Mouse (Mus musculus): Measurements from ENCODE around the gene Pgm1. TPM values are rescaled to one million over a fixed set of nuclear protein-coding genes. Genes with fewer than 3 reads are reported as not detected.
A peak's percentile ranks its signal among the peaks of the same experiment; 100 is the strongest.

Gene Pgm1
- 61.3 and 71.8 TPM in 2 replicates for polyA plus RNA-seq (2016; fragmentation: Nextera tagmentation; extraction: Ambion mirVana)

DNA sequence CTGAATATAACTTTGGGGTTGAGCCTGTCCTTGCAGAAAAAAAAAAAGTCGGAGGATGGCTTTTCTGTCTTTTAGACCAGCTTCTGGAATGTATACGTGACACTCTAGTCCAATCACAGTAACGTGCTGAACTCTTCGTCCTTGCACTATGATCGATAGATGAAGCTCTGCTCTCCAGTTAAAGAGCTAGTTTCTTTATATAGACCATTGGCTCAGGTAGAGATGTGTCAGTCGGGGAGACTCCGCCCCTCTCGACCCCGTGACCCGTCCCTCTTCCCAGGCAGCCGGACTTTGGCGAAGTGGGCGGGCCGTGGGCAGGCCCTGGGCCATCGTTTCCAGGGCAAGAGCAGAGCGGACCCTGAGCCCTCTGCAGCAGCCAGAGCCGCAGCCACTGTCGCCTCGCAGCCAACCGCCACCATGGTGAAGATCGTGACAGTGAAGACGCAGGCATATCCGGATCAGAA is at the start of gene Pgm1:
TSS of gene Pgm1 (plus strand) at position 266 of the 464 bp plus-strand sequence.
- no peaks in the 10 kb centered on the region for H3K9me3 ChIP-seq
- H3K27me3 ChIP-seq (ENCODE audit: insufficient read depth, poor library complexity, severe bottlenecking), result peaks cover 4% of the 10 kb centered on the region; the same call in 1 of the 2 replicates
- peaks cover 29% of the 10 kb centered on the region for H3K4me1 ChIP-seq (replicated peaks)
- H3K36me3 ChIP-seq, result no peaks in the 10 kb centered on the region
- no peak for DNase-seq (ENCODE audit: low spot score)
- H3K27ac ChIP-seq, result peak within 1 kb of the TSS; percentile 92
- WGBS, result 5% methylated on average over 23 of the region's 23 CpGs
- H3K4me3 ChIP-seq, result peak within 1 kb of the TSS; percentile 67

DNA sequence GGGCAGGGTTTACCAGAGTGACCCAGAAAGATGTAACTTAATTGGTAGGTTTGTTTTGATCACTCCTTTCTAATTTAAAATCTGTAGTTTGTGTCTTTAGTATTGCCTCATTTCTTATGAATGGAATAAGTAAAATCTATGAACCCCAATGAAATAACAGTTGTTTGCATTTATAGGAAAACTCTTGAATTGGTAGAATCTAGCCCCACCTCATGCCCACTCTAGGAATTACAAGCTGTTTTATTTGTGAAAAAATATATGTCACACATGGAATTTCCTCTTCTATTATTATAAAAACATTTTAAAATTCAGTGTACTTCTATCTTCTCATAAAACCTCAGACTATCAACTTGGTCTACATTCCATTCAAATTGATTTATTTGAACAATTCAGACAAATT is 47.3 kb upstream of the Pgm1 start:
- no peak overlapping the region for H3K27ac ChIP-seq
- H3K4me1 ChIP-seq (replicated peaks), result no peaks in the 10 kb centered on the region
- H3K36me3 ChIP-seq, result peaks cover 9% of the 10 kb centered on the region; the same call in 1 of the 2 replicates
- H3K27me3 ChIP-seq (ENCODE audit: insufficient read depth, poor library complexity, severe bottlenecking), result no peaks in the 10 kb centered on the region
- DNase-seq (ENCODE audit: low spot score), result no peak
- no peaks in the 10 kb centered on the region for H3K9me3 ChIP-seq
- no peak overlapping the region for H3K4me3 ChIP-seq

DNA sequence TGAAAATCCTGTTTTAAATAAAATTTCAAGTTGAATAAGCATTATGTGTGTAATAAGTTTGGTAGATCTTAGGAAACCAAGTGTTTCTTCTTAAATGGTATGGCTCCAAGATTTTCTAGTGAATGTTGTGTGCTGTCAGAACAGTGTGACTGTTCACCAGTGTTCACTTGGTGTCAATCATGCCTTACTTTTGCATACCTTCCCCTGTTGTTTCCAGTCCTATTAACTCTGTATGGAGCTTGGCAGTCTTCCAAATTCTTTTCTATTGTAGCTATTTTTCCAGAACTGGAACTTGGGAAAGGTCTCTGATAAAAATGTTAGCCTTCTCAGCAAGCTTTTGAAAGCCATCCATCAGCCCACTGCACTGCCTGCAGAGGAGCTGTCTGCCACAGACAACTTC is 46.8 kb upstream of the Pgm1 start:
- H3K4me3 ChIP-seq, result no peak overlapping the region
- no peaks in the 10 kb centered on the region for H3K4me1 ChIP-seq (replicated peaks)
- no peak for DNase-seq (ENCODE audit: low spot score)
- H3K27me3 ChIP-seq (ENCODE audit: insufficient read depth, poor library complexity, severe bottlenecking), result no peaks in the 10 kb centered on the region
- peaks cover 9% of the 10 kb centered on the region; the same call in 1 of the 2 replicates for H3K36me3 ChIP-seq
- no peak overlapping the region for H3K27ac ChIP-seq
- no peaks in the 10 kb centered on the region for H3K9me3 ChIP-seq

DNA sequence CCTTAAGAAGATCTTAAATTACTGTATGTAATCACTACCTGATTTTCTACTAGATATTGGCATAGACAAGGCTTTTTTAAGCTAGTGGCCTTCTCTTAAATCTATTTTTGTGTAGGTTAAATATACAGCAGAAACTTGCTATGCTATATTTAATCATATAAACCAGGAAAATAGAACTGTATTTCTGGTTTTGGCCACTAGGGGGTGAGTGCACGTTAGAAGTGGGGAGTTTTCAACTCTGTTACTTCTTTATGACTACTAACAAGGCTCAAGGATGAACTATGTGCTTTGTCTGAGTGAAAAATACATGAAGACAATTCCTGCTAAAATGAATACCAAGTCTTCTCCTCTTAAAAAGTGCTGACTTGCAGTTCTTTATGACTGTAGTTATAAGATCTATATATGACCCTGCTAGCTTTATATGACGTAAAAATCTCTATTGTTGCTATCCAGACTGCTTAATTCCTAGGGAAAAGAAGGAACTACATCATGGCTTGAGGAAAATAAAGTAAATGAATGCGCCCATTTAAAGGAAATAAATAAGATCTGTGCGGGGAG is 15.2 kb upstream of the Pgm1 start:
- H3K9me3 ChIP-seq, result no peaks in the 10 kb centered on the region
- no peaks in the 10 kb centered on the region for H3K27me3 ChIP-seq (ENCODE audit: insufficient read depth, poor library complexity, severe bottlenecking)
- no peak overlapping the region for H3K4me3 ChIP-seq
- no peaks in the 10 kb centered on the region for H3K4me1 ChIP-seq (replicated peaks)
- no peak overlapping the region for H3K27ac ChIP-seq
- H3K36me3 ChIP-seq, result peaks cover 9% of the 10 kb centered on the region
- DNase-seq (ENCODE audit: low spot score), result no peak
- 70% methylated on average over 4 of the region's 4 CpGs for WGBS

DNA sequence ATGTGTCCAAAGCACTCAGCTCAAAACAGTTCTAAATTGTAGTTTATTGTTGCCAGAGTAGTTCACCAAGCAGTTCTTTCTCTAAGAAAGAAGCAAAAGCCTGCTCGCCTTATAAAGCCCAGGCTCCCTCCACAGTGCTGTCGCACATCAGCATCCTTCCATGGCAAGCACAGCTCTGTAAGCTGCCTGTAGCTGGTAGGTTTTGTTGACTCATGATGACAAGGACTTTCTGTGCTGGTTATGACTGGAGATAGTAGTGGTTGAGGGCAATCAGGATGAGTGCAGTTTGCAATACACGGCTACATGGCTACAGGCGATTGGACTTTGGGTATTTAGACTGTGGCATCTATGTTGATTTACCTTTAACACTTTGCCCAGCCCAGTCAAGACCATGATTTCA is 2.8 kb upstream of the Pgm1 start:
- no peak overlapping the region for H3K27ac ChIP-seq
- no peaks in the 10 kb centered on the region for H3K9me3 ChIP-seq
- peaks cover 3% of the 10 kb centered on the region; the same call in 1 of the 2 replicates for H3K27me3 ChIP-seq (ENCODE audit: insufficient read depth, poor library complexity, severe bottlenecking)
- no peak overlapping the region for H3K4me3 ChIP-seq
- 92% methylated on average over 4 of the region's 4 CpGs for WGBS
- H3K36me3 ChIP-seq, result no peaks in the 10 kb centered on the region
- no peak for DNase-seq (ENCODE audit: low spot score)
- peaks cover 24% of the 10 kb centered on the region for H3K4me1 ChIP-seq (replicated peaks)

DNA sequence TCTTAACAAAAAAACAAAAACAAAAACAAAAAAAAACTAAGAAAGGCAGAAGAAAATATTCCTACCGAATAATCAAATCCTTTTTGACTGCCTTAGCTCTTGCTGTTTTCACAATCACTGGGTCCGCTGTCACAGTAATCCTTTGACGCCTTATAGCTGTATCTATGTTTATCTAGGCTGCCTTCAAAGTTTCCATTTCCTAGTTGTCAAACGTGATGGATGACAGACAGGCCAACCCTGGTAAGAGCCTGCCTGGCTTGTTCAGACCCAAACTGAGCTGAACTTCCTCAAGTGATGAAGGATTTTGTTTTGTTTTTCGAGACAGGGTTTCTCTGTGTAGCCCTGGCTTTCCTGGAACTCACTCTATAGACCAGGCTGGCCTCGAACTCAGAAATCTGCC is 693 bp upstream of the Pgm1 start:
- H3K36me3 ChIP-seq, result no peaks in the 10 kb centered on the region
- peaks cover 4% of the 10 kb centered on the region; the same call in 1 of the 2 replicates for H3K27me3 ChIP-seq (ENCODE audit: insufficient read depth, poor library complexity, severe bottlenecking)

DNA sequence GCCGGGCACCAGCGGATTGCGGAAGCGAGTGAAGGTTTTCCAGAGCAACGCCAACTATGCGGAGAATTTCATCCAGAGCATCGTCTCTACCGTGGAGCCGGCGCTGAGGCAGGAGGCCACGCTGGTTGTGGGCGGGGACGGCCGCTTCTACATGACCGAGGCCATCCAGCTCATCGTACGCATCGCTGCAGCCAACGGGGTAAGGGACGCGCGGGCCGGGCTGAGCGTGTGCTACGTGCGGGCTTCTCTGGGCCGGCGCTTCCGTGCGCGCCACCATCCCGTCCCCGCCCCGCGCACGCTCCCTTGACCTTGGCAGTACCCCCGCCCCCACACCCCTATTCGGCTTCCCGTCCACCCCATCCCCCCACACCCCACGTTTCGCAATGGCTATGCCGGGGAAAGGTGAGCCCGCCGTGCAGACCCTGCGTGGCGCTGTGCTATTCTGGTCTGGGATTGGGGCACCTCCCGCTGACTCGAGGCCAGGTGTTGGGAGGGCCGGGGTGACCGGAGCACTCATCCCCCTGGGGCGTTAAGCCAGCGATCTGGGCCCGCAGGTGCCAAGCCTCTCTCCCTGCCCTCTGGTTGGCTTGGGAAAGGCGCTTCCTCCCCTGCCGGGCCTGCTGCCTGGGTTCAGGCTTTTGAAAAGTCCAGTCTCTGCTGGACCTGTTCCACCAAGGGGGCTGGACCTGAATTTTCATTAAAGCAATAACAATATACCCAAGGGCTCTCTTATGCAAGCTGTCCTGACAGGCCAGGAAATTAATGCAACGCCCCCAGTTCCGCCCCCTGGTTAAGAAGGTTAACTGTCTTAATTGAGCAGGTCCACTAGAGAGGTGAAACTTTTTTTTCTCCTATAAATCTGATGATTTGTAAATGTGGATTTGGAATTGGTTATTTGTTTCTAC is 651 bp downstream of the Pgm1 start, which contains the start of gene Itgb3bp:
TSS of gene Itgb3bp (minus strand) at position 201 of the 905 bp plus-strand sequence.
- under 1% methylated on average over 57 of the region's 57 CpGs for WGBS
- no peaks in the 10 kb centered on the region for H3K36me3 ChIP-seq

More for the DNA sequence above, 693 bp upstream of the Pgm1 start:
- Histone ChIP-seq H3K4me1 (replicated peaks) (peaks cover 29% of the 10 kb centered on the region), H3K9me3 (no peaks in the 10 kb centered on the region), H3K4me3 (no peak overlapping the region), H3K27ac (no peak overlapping the region)
- DNase-seq (ENCODE audit: low spot score), result no peak
- WGBS, result 77% methylated on average over 6 of the region's 6 CpGs

DNA sequence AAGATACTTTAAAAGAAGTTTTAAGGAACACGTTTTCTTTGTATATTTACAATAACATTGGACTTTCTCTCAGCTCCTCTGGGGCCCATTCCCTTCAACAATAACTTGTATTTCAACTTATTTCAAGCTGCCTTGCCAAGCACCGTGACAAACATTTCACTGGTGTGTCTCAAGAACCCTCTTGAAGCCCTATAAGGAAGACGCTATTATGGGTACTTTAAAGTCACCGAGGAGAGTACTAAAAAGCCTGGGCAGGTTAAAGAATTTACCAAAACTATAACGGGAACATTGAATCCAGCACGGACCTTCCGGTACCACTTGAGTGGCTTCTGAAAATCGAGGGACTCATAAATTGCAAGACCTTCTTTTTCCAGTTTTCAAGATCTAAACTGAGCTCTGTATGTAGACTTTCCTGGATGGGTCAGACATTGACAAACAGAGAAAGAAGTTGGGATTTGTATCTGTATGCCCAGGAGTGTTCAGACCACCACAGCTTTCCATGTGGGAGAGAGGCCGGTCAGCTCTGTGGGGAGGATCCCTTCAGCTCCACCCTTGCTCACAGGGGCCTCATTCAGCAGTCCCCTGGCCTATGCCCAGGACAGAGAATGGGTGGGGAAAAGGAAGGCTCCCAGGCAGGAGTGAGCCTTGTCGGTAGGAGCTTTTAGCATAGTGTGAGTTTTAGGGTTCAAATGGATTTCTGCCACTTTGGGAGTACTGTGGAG is 1.5 kb downstream of the Pgm1 start:
- peak overlapping the region; percentile 67 for H3K4me3 ChIP-seq
- H3K36me3 ChIP-seq, result 0 out of 2 replicates have a peak, but pooled peaks cover 2% of the 10 kb centered on the region
- DNase-seq (ENCODE audit: low spot score), result no peak
- peaks cover 29% of the 10 kb centered on the region for H3K4me1 ChIP-seq (replicated peaks)
- WGBS, result 52% methylated on average over 10 of the region's 10 CpGs
- H3K27ac ChIP-seq, result no peak overlapping the region
- no peaks in the 10 kb centered on the region for H3K9me3 ChIP-seq
- H3K27me3 ChIP-seq (ENCODE audit: insufficient read depth, poor library complexity, severe bottlenecking), result peaks cover 4% of the 10 kb centered on the region; the same call in 1 of the 2 replicates

More for the DNA sequence above, 651 bp downstream of the Pgm1 start, which contains the start of gene Itgb3bp:
- peak within 1 kb of the TSS; percentile 92 for H3K27ac ChIP-seq
- no peaks in the 10 kb centered on the region for H3K9me3 ChIP-seq
- H3K4me1 ChIP-seq (replicated peaks), result peaks cover 29% of the 10 kb centered on the region
- H3K27me3 ChIP-seq (ENCODE audit: insufficient read depth, poor library complexity, severe bottlenecking), result peaks cover 4% of the 10 kb centered on the region; the same call in 1 of the 2 replicates
- H3K4me3 ChIP-seq, result peak within 1 kb of the TSS; percentile 67
- peak; percentile 84 for DNase-seq (ENCODE audit: low spot score)

DNA sequence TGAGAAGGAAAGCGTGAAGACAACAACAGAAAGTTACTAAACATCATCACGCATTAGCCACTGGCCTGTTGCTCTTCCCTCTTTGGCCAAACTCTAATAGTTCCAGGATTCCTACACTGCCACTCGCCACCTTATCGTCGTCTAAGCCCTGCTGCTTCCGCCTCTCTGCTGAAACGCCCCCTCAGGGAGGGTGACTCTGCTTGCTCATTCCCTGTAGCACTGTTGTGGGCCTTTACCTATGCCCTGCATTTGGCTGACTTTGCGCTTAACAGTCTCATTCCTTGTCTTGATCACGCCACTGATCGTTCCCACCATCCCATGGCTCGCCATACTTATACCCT is 2.0 kb downstream of the Pgm1 start:
- H3K27me3 ChIP-seq (ENCODE audit: insufficient read depth, poor library complexity, severe bottlenecking), result peaks cover 4% of the 10 kb centered on the region; the same call in 1 of the 2 replicates
- DNase-seq (ENCODE audit: low spot score), result no peak
- no peak overlapping the region for H3K27ac ChIP-seq
- H3K36me3 ChIP-seq, result 0 out of 2 replicates have a peak, but pooled peaks cover 2% of the 10 kb centered on the region
- 69% methylated on average over 11 of the region's 11 CpGs for WGBS
- H3K9me3 ChIP-seq, result no peaks in the 10 kb centered on the region
- H3K4me1 ChIP-seq (replicated peaks), result peaks cover 29% of the 10 kb centered on the region
- H3K4me3 ChIP-seq, result 0 out of 2 replicates have a peak overlapping the region, but pooled peaks have one; percentile 16

DNA sequence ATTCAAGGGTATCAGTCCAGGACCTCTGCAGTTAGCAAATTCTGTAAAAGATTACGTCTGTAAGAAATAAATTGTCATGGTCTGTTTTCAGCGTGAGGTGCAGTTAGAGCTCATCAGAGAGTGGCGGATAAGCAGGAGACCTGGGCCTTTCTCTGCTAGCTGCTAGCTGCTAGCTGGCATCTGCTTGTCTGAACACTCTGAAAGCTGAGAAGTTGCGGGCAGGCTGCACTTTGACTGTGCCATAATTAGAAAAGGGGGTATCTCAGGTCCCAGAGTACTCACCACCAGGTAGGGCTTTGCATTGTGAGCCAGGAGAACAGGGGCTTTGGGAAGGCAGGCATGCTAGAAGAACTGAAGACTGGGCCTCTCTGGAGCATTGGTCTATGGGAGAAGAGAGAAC is 2.6 kb downstream of the Pgm1 start:
- peaks cover 29% of the 10 kb centered on the region for H3K4me1 ChIP-seq (replicated peaks)
- no peak for DNase-seq (ENCODE audit: low spot score)
- 0 out of 2 replicates have a peak, but pooled peaks cover 2% of the 10 kb centered on the region for H3K36me3 ChIP-seq
- H3K27me3 ChIP-seq (ENCODE audit: insufficient read depth, poor library complexity, severe bottlenecking), result peaks cover 4% of the 10 kb centered on the region; the same call in 1 of the 2 replicates
- no peaks in the 10 kb centered on the region for H3K9me3 ChIP-seq
- WGBS, result 91% methylated on average over 4 of the region's 4 CpGs
- no peak overlapping the region for H3K4me3 ChIP-seq
- 0 out of 2 replicates have a peak overlapping the region, but pooled peaks have one; percentile 5 for H3K27ac ChIP-seq

DNA sequence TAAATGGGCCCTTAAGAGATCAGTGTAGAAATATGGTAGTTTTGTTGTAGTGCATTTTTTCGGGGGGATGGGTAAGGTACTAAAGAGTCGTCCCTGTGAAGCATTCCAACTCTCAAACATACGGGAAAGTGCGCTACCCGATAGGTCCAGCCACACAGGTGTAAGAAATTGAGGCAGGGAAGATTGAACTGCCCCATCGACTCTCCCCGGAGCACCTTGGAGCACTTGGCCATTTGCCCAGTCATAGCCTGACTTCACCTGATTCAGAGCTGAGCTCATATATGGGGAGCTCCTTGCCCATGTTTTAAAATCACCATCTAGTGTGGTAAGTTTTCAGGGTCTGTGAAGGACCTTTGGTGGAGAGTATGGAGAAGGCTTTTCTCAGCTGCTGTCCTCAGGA is 5.6 kb downstream of the Pgm1 start:
- no peaks in the 10 kb centered on the region for H3K9me3 ChIP-seq
- no peak overlapping the region for H3K27ac ChIP-seq
- H3K4me3 ChIP-seq, result no peak overlapping the region
- H3K27me3 ChIP-seq (ENCODE audit: insufficient read depth, poor library complexity, severe bottlenecking), result peaks cover 4% of the 10 kb centered on the region; the same call in 1 of the 2 replicates
- H3K36me3 ChIP-seq, result 0 out of 2 replicates have a peak, but pooled peaks cover 2% of the 10 kb centered on the region
- peaks cover 20% of the 10 kb centered on the region for H3K4me1 ChIP-seq (replicated peaks)
- no peak for DNase-seq (ENCODE audit: low spot score)
- 91% methylated on average over 7 of the region's 7 CpGs for WGBS

DNA sequence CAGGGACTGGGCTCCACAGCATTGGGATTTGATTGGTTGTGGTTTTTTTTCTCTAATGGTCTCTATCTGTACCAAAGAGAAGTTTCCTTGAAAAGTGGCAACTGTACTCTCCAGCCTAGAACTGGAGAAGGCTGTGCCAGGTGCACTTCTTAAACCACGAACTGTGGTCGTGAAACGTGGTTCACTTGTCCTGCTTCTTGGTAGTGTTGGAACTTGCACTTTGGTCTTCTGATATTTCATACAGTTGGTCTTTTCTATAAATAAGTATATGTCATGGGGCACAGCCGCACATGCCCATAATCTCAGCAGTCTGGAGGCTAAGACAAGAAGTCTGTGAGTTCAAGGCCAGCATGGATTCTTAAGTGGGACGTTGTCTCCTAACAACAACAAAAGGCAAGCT is 7.1 kb downstream of the Pgm1 start:
- no peaks in the 10 kb centered on the region for H3K9me3 ChIP-seq
- 0 out of 2 replicates have a peak, but pooled peaks cover 2% of the 10 kb centered on the region for H3K36me3 ChIP-seq
- 91% methylated on average over 5 of the region's 5 CpGs for WGBS
- H3K4me1 ChIP-seq (replicated peaks), result peaks cover 6% of the 10 kb centered on the region
- no peak for DNase-seq (ENCODE audit: low spot score)
- H3K27ac ChIP-seq, result no peak overlapping the region
- no peak overlapping the region for H3K4me3 ChIP-seq
- 0 out of 2 replicates have a peak, but pooled peaks cover 2% of the 10 kb centered on the region for H3K27me3 ChIP-seq (ENCODE audit: insufficient read depth, poor library complexity, severe bottlenecking)
